ENCODE assay signal across 28 mouse cellular contexts in genomic region chr2:150000564-150000963, GRCm38 (mm10).
A peak's percentile ranks its signal among the peaks of the same experiment; 100 is the strongest.
DNase-seq lines count a peak whose midpoint lies in the region; ATAC-seq and TF ChIP-seq lines count a peak whose summit lies in the region.
"Had no signal": no experiment of that assay in that cellular context is flagged by ENCODE, and none has a peak within 500 bp of the region (broad histone marks: within the 10 kb centered on the region; RNA-seq: fewer than 3 reads in every experiment).

No protein-coding gene starts in this region.

- peak; percentile 70; the same call in 1 of the 2 replicates for ATAC-seq in hindbrain, embryonic 13.5 days (ENCODE audit: low FRiP score)
- ATAC-seq in hindbrain, embryonic 12.5 days (ENCODE audit: low FRiP score): no peak
- ATAC-seq in hindbrain, embryonic 16.5 days: peak; percentile 73
- no peak for ATAC-seq in hindbrain, postnatal 0 days
- ATAC-seq in neural tube, embryonic 13.5 days (ENCODE audit: low read depth): peak; percentile 73
- ATAC-seq: CD4-positive, CD25-positive, alpha-beta regulatory T cell, adult 4 months; forebrain, embryonic 13.5 days; intestine, embryonic 15.5 days had no signal

- DNase-seq in hindbrain, postnatal 0 days (ENCODE audit: low spot score): no peak
- no peak for DNase-seq in neural tube, embryonic 10.5 days (ENCODE audit: extremely low spot score, low spot score)
- DNase-seq in spleen, adult 18-20 months: no peak
- DNase-seq: adrenal gland, adult 2 months; adrenal gland, postnatal 14 days; cerebellum, adult 11-12 months; cerebellum, adult 8-10 months; cerebellum, postnatal 10 days; cerebellum, postnatal 36 days; embryo, embryonic 11 days; gastrocnemius, postnatal 10 days; gastrocnemius, postnatal 36 days; heart, adult 2 months; heart, postnatal 14 days; heart, postnatal 4 days; kidney, adult 11 months had no signal

- H3K36me3 ChIP-seq in hindbrain, embryonic 13.5 days: no peaks in the 10 kb centered on the region
- no peaks in the 10 kb centered on the region for H3K36me3 ChIP-seq in hindbrain, embryonic 12.5 days
- H3K36me3 ChIP-seq in hindbrain, embryonic 16.5 days (ENCODE audit: control insufficient read depth, insufficient read depth, low read length): no peaks in the 10 kb centered on the region
- no peaks in the 10 kb centered on the region for H3K36me3 ChIP-seq in hindbrain, postnatal 0 days (ENCODE audit: insufficient read depth, low read length)
- H3K36me3 ChIP-seq in neural tube, embryonic 13.5 days: no peaks in the 10 kb centered on the region
- H3K36me3 ChIP-seq: embryonic facial prominence, embryonic 10.5 days; embryonic facial prominence, embryonic 13.5 days; heart, embryonic 10.5 days; heart, embryonic 13.5 days; intestine, embryonic 15.5 days had no signal

- no peak overlapping the region for H3K27ac ChIP-seq in hindbrain, embryonic 13.5 days
- no peak overlapping the region for H3K27ac ChIP-seq in hindbrain, embryonic 12.5 days
- no peak overlapping the region for H3K27ac ChIP-seq in hindbrain, embryonic 16.5 days (ENCODE audit: low read depth, low read length)
- H3K27ac ChIP-seq in hindbrain, postnatal 0 days: no peak overlapping the region
- H3K27ac ChIP-seq in neural tube, embryonic 13.5 days (replicated peaks): no peak overlapping the region
- H3K27ac ChIP-seq: embryonic facial prominence, embryonic 10.5 days; embryonic facial prominence, embryonic 13.5 days; forebrain, embryonic 13.5 days; heart, adult 2 months; heart, embryonic 10.5 days; heart, embryonic 13.5 days; intestine, embryonic 15.5 days had no signal

- H3K9ac ChIP-seq in hindbrain, embryonic 13.5 days: no peak overlapping the region
- no peak overlapping the region for H3K9ac ChIP-seq in hindbrain, embryonic 12.5 days
- H3K9ac ChIP-seq in hindbrain, embryonic 16.5 days (ENCODE audit: low read depth, low read length): no peak overlapping the region
- H3K9ac ChIP-seq in hindbrain, postnatal 0 days (replicated peaks; ENCODE audit: low read length): no peak overlapping the region
- no peak overlapping the region for H3K9ac ChIP-seq in neural tube, embryonic 13.5 days
- H3K9ac ChIP-seq: embryonic facial prominence, embryonic 13.5 days; forebrain, embryonic 13.5 days; heart, embryonic 13.5 days; intestine, embryonic 15.5 days had no signal

- H3K4me3 ChIP-seq in hindbrain, embryonic 13.5 days: no peak overlapping the region
- no peak overlapping the region for H3K4me3 ChIP-seq in hindbrain, embryonic 12.5 days
- no peak overlapping the region for H3K4me3 ChIP-seq in hindbrain, embryonic 16.5 days (ENCODE audit: low read length)
- H3K4me3 ChIP-seq in hindbrain, postnatal 0 days (ENCODE audit: low read length): no peak overlapping the region
- H3K4me3 ChIP-seq in neural tube, embryonic 13.5 days: no peak overlapping the region
- H3K4me3 ChIP-seq: embryonic facial prominence, embryonic 10.5 days; embryonic facial prominence, embryonic 13.5 days; erythroblast, embryonic 14.5 days; forebrain, embryonic 13.5 days; heart, adult 2 months; heart, embryonic 10.5 days; heart, embryonic 13.5 days; intestine, embryonic 15.5 days had no signal

- WGBS in hindbrain, embryonic 13.5 days: 49% methylated on average over 2 of the region's 2 CpGs
- WGBS in hindbrain, embryonic 12.5 days: 72% methylated on average over 2 of the region's 2 CpGs
- WGBS in hindbrain, embryonic 16.5 days: 43% methylated on average over 2 of the region's 2 CpGs
- WGBS in hindbrain, postnatal 0 days: 45% methylated on average over 2 of the region's 2 CpGs
- WGBS in neural tube, embryonic 13.5 days: 31% methylated on average over 2 of the region's 2 CpGs

- TF ChIP-seq CTCF in hindbrain, postnatal 0 days (IDR thresholded peaks at IDR 0.05; ENCODE audit: low read depth): no peak

- no peaks in the 10 kb centered on the region for H3K27me3 ChIP-seq in hindbrain, embryonic 13.5 days
- H3K27me3 ChIP-seq in hindbrain, embryonic 12.5 days: no peaks in the 10 kb centered on the region
- no peaks in the 10 kb centered on the region for H3K27me3 ChIP-seq in hindbrain, embryonic 16.5 days (replicated peaks; ENCODE audit: control insufficient read depth, insufficient read depth, low read length)
- H3K27me3 ChIP-seq in hindbrain, postnatal 0 days (ENCODE audit: insufficient read depth, low read length): no peaks in the 10 kb centered on the region
- no peaks in the 10 kb centered on the region for H3K27me3 ChIP-seq in neural tube, embryonic 13.5 days
- H3K27me3 ChIP-seq: embryonic facial prominence, embryonic 13.5 days; forebrain, embryonic 13.5 days; heart, embryonic 13.5 days; intestine, embryonic 15.5 days had no signal

- no peak overlapping the region for H3K4me2 ChIP-seq in hindbrain, embryonic 13.5 days
- H3K4me2 ChIP-seq in hindbrain, embryonic 12.5 days (replicated peaks): no peak overlapping the region
- H3K4me2 ChIP-seq in hindbrain, embryonic 16.5 days (ENCODE audit: low read length): no peak overlapping the region
- H3K4me2 ChIP-seq in hindbrain, postnatal 0 days (ENCODE audit: low read depth, low read length): no peak overlapping the region
- H3K4me2 ChIP-seq in neural tube, embryonic 13.5 days: no peak overlapping the region
- H3K4me2 ChIP-seq: embryonic facial prominence, embryonic 13.5 days; forebrain, embryonic 13.5 days; heart, embryonic 13.5 days; intestine, embryonic 15.5 days had no signal

- no peaks in the 10 kb centered on the region for H3K9me3 ChIP-seq in hindbrain, embryonic 13.5 days
- H3K9me3 ChIP-seq in hindbrain, embryonic 12.5 days (replicated peaks): no peaks in the 10 kb centered on the region
- no peaks in the 10 kb centered on the region for H3K9me3 ChIP-seq in hindbrain, embryonic 16.5 days (ENCODE audit: control insufficient read depth, low read length)
- H3K9me3 ChIP-seq in hindbrain, postnatal 0 days (ENCODE audit: low read length): no peaks in the 10 kb centered on the region
- no peaks in the 10 kb centered on the region for H3K9me3 ChIP-seq in neural tube, embryonic 13.5 days
- H3K9me3 ChIP-seq: embryonic facial prominence, embryonic 10.5 days; embryonic facial prominence, embryonic 13.5 days; forebrain, embryonic 13.5 days; heart, embryonic 10.5 days; heart, embryonic 13.5 days; intestine, embryonic 15.5 days had no signal

- peaks cover 21% of the 10 kb centered on the region for H3K4me1 ChIP-seq in hindbrain, embryonic 13.5 days (replicated peaks)
- H3K4me1 ChIP-seq in hindbrain, embryonic 12.5 days: 0 out of 2 replicates have a peak, but pooled peaks cover 3% of the 10 kb centered on the region
- H3K4me1 ChIP-seq in hindbrain, embryonic 16.5 days (ENCODE audit: control insufficient read depth, insufficient read depth, low read depth, low read length): no peaks in the 10 kb centered on the region; the same call in 1 of the 2 replicates
- no peaks in the 10 kb centered on the region for H3K4me1 ChIP-seq in hindbrain, postnatal 0 days (ENCODE audit: insufficient read depth, low read length)
- H3K4me1 ChIP-seq in neural tube, embryonic 13.5 days (replicated peaks): peaks cover 31% of the 10 kb centered on the region
- H3K4me1 ChIP-seq: heart, embryonic 10.5 days; intestine, embryonic 15.5 days had no signal

Comparison
In these comparisons a context has a peak if more than half of its experiments do, and no peak if none do; other contexts are left out.
1. ATAC-seq: peak in hindbrain, embryonic 13.5 days (single experiment), hindbrain, embryonic 16.5 days (single experiment) and neural tube, embryonic 13.5 days (single experiment); none in hindbrain, embryonic 12.5 days (single experiment) and hindbrain, postnatal 0 days (single experiment).